Mouse (Mus musculus) intestine, postnatal 0 days (tissue): ENCODE measurements at regions not wholly inside any gene's neighbourhood (a gene's known extent, or its start where the extent isn't known, plus 50 kb on each side); places are given as distances from the start of the nearest gene placed in this dataset.
A peak's percentile ranks its signal among the peaks of the same experiment; 100 is the strongest.
"Not testable (repeated sequence)": the region's sequence is repeated elsewhere in the genome, so short reads cannot be mapped to it uniquely, and the experiment has no call there.

Source experiments
- ATAC-seq: fragments of 200-750 bp; cut with Nextera tagmentation; 2 replicates; pipeline ENCODE4 v1.8.0; 2017; ENCODE audit warnings: mild to moderate bottlenecking, moderate TSS enrichment, moderate library complexity
- H3K27ac ChIP-seq: fragments of 300-500 bp; sonication (generic); 2 replicates; pipeline ENCODE4 v1.5.1; 2014; ENCODE audit warnings: mild to moderate bottlenecking, low read depth, low read length, moderate library complexity
- H3K27me3 ChIP-seq: fragments of 300-500 bp; sonication (generic); replicated peaks from 2 replicates; pipeline ENCODE4 v1.6.1; 2014; ENCODE audit warnings: low read length, mixed read lengths; ENCODE audit not compliant: control insufficient read depth, insufficient read depth
- H3K36me3 ChIP-seq: fragments of 300-500 bp; sonication (generic); 2 replicates; pipeline ENCODE4 v1.6.1; 2014; ENCODE audit warnings: mild to moderate bottlenecking, moderate library complexity; ENCODE audit not compliant: control insufficient read depth, insufficient read depth
- H3K4me1 ChIP-seq: fragments of 300-500 bp; sonication (generic); replicated peaks from 2 replicates; pipeline ENCODE4 v1.6.1; 2014; ENCODE audit warnings: antibody characterized with exemption, low read length, mixed read lengths; ENCODE audit not compliant: control insufficient read depth, insufficient read depth
- H3K4me2 ChIP-seq: fragments of 300-500 bp; sonication (generic); replicated peaks from 2 replicates; pipeline ENCODE4 v1.6.1; 2014; ENCODE audit warnings: low read depth, mild to moderate bottlenecking, moderate library complexity
- H3K4me3 ChIP-seq: fragments of 300-500 bp; sonication (generic); 2 replicates; pipeline ENCODE4 v1.5.1; 2014; ENCODE audit warnings: low read depth, low read length
- H3K9ac ChIP-seq: fragments of 300-500 bp; sonication (generic); 2 replicates; pipeline ENCODE4 v1.6.1; 2014; ENCODE audit warnings: mild to moderate bottlenecking, low read depth, low read length
- H3K9me3 ChIP-seq: fragments of 300-500 bp; sonication (generic); 2 replicates; pipeline ENCODE4 v1.6.1; 2016; ENCODE audit warnings: mixed run types; ENCODE audit not compliant: control insufficient read depth
- CTCF ChIP-seq: sonication (generic); IDR thresholded peaks from 2 replicates; pipeline ENCODE4 v1.5.1; 2016; ENCODE audit warnings: low read depth, mild to moderate bottlenecking, control low read depth, antibody characterized with exemption, moderate library complexity
- WGBS: fragments of 180-500 bp; shearing (Covaris S2); extraction: QIAGEN DNeasy Blood & Tissue Kit; methylation state at CpG from one replicate; pipeline ENCODE4 v1.1.7; 2014; 5-methylcytosine and 5-hydroxymethylcytosine counted together

DNA sequence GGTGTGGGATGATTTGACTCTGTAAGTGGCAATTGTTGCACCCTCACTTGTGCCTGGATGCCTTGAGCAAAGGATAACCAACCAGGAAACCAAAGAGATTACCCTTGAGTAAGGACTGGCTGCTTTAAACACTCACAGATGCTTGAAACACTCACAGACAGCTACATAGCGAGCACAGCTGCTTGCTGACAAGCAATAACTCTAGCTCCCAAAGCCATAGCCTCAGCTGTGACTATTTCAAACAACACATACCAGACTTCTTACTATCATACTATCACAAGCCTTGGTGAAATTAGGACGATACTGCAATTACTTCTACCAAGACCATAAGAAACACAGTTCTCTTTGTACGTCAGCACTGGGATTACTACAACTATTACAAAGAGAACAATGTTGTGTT is 163.9 kb upstream of the Arrdc3 start:
- no peaks in the 10 kb centered on the region for H3K9me3 ChIP-seq
- no peak for TF ChIP-seq CTCF
- WGBS: 63% methylated on average over 3 of the region's 3 CpGs
- no peaks in the 10 kb centered on the region for H3K36me3 ChIP-seq
- no peak overlapping the region for H3K4me2 ChIP-seq
- no peaks in the 10 kb centered on the region for H3K4me1 ChIP-seq
- H3K27ac ChIP-seq: no peak overlapping the region
- H3K27me3 ChIP-seq: no peaks in the 10 kb centered on the region
- no peak for ATAC-seq
- H3K9ac ChIP-seq: no peak overlapping the region
- H3K4me3 ChIP-seq: no peak overlapping the region

DNA sequence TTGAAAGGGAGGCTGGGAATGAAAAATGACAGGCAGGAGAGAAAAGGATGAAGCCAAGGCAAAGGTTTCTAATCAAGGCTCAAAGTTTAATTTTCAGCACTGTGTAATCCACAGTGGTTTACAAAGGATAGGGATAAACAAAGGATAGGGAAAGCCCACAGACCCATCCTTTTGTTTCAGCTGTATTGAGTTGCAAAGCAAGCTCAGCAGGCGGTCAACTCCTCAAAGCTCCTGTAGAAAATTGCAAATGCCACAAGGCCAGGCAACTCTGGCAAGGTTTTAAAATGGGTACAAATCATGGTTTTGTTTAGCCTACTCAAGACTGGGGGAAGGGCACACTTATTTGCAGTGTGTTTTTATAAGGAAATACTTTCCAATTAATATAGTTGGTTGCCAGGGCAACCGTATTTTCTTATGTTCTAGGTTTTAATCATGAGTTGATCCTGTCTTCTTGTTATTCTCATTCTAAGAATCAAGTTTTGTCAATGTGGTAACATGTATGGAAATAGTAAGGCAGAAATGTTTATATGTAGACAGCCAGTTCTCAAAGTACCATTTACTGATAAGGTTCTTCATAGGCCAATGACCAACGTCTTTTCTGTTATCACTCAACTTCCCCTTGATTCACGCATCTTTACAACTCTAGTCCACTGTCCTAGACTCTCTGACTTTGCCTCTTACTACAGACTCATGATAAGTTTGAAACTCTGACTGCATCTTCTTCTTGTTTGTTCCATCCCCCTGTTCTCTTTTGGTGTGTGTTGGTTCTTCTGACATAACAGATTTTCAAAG is 159.8 kb upstream of the Arrdc3 start:
- no peak for TF ChIP-seq CTCF
- 69% methylated on average over 4 of the region's 4 CpGs for WGBS
- no peak for ATAC-seq
- no peak overlapping the region for H3K27ac ChIP-seq
- H3K4me2 ChIP-seq: no peak overlapping the region
- no peak overlapping the region for H3K9ac ChIP-seq
- H3K4me3 ChIP-seq: no peak overlapping the region
- no peaks in the 10 kb centered on the region for H3K9me3 ChIP-seq
- H3K4me1 ChIP-seq: no peaks in the 10 kb centered on the region
- H3K27me3 ChIP-seq: no peaks in the 10 kb centered on the region
- no peaks in the 10 kb centered on the region for H3K36me3 ChIP-seq

DNA sequence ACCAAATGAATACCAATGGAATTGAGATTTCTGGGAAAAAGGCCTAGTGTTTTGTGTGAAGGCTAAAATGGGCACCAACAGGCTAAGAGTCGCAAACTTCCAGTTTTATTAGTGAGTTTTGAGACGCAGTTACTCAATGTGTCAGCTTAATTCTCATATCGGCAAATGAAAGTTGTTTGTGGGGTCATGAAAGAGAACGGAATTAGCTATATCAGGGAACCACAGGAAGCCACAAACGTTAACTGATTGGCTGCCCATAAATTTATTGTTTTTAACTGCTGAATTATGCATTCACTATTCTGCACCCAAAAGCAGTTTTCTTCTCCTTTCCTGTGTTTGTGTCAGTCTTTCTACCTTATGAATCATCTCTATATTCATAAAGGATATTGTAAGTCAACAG is 154.0 kb upstream of the Arrdc3 start:
- H3K27ac ChIP-seq: no peak overlapping the region
- no peaks in the 10 kb centered on the region for H3K9me3 ChIP-seq
- ATAC-seq: no peak
- no peak overlapping the region for H3K4me2 ChIP-seq
- H3K4me1 ChIP-seq: no peaks in the 10 kb centered on the region
- H3K36me3 ChIP-seq: no peaks in the 10 kb centered on the region
- TF ChIP-seq CTCF: no peak
- no peak overlapping the region for H3K4me3 ChIP-seq
- H3K27me3 ChIP-seq: no peaks in the 10 kb centered on the region
- H3K9ac ChIP-seq: no peak overlapping the region
- 89% methylated on average over 5 of the region's 5 CpGs for WGBS

DNA sequence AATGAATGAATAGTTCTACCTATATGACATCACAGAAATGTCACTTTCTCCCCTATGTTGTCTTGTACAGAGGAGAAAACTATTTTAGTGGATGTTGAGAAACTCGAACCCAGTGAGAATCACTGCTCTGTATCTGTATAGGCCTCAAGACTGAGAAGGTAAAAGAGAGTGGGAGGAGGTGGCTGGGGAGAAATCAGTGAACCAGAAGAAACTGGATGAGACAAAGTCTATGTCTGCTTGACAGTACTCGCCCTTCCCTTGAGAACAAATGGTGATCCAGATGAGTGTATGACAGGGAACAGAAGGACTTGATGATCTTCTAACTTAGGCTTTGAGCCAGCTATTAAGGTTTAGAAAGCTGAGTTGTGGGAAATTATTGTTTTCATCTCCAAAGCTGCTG is 137.2 kb upstream of the Arrdc3 start:
- H3K9me3 ChIP-seq: no peaks in the 10 kb centered on the region
- no peak for ATAC-seq

DNA sequence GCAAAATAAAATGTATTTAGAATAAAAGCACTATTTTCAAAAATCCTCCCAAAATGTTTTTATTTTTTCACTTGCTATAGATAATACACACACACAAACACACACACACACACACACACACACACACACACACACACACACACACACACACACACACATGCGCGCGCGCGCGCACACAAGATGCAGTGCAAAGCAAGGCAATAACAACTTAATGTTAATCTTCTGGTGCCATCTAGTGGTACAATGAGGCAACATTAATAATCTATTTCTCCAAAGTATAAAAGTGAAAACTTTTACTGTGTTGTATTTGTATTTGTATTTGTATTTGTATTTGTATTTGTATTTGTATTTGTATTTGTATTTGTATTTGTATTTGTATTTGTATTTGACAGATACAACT is 136.2 kb upstream of the Arrdc3 start:
- not testable (repeated sequence) for H3K27ac ChIP-seq
- WGBS: 66% methylated on average over 6 of the region's 6 CpGs

More for the DNA sequence above, 137.2 kb upstream of the Arrdc3 start:
- H3K4me3 ChIP-seq: no peak overlapping the region
- no peak overlapping the region for H3K27ac ChIP-seq
- H3K4me2 ChIP-seq: no peak overlapping the region
- H3K27me3 ChIP-seq: no peaks in the 10 kb centered on the region
- no peak overlapping the region for H3K9ac ChIP-seq
- WGBS: 84% methylated on average over 2 of the region's 2 CpGs
- no peak for TF ChIP-seq CTCF
- H3K36me3 ChIP-seq: no peaks in the 10 kb centered on the region
- no peaks in the 10 kb centered on the region for H3K4me1 ChIP-seq

More for the DNA sequence above, 136.2 kb upstream of the Arrdc3 start:
- peak; percentile 68 for TF ChIP-seq CTCF
- H3K9ac ChIP-seq, H3K4me3 ChIP-seq, H3K36me3 ChIP-seq, H3K27me3 ChIP-seq, H3K4me1 ChIP-seq, H3K9me3 ChIP-seq, ATAC-seq, H3K4me2 ChIP-seq: not testable (repeated sequence)
